Mouse (Mus musculus) heart, embryonic 15.5 days (tissue): ENCODE results near the gene Vmn2r23. TPM values are rescaled to one million over a fixed set of nuclear protein-coding genes. Genes with fewer than 3 reads are reported as not detected.
"Not testable (repeated sequence)": the region's sequence is repeated elsewhere in the genome, so short reads cannot be mapped to it uniquely, and the experiment has no call there.

Experiments
- ATAC-seq: fragments of 200-750 bp; cut with Nextera tagmentation; replicated peaks from 2 replicates; pipeline ENCODE4 v1.8.0; 2017; ENCODE audit warnings: low read depth, moderate TSS enrichment; ENCODE audit not compliant: insufficient number of reproducible peaks, insufficient read depth, low FRiP score
- H3K27ac ChIP-seq: fragments of 300-500 bp; sonication (generic); 2 replicates; pipeline ENCODE4 v1.5.1; 2015; ENCODE audit warnings: mild to moderate bottlenecking, inconsistent platforms
- H3K27me3 ChIP-seq: fragments of 300-500 bp; sonication (generic); 2 replicates; pipeline ENCODE4 v1.6.1; 2015; ENCODE audit warnings: inconsistent platforms
- H3K36me3 ChIP-seq: fragments of 300-500 bp; sonication (generic); 2 replicates; pipeline ENCODE4 v1.6.1; 2015; ENCODE audit warnings: mild to moderate bottlenecking, inconsistent platforms
- H3K4me1 ChIP-seq: fragments of 300-500 bp; sonication (generic); replicated peaks from 2 replicates; pipeline ENCODE4 v1.6.1; 2015; ENCODE audit warnings: inconsistent platforms
- H3K4me2 ChIP-seq: fragments of 300-500 bp; sonication (generic); 2 replicates; pipeline ENCODE4 v1.6.1; 2015; ENCODE audit warnings: inconsistent platforms, mild to moderate bottlenecking, moderate library complexity
- H3K4me3 ChIP-seq: fragments of 300-500 bp; sonication (generic); 2 replicates; pipeline ENCODE4 v1.5.1; 2015; ENCODE audit warnings: mild to moderate bottlenecking, inconsistent platforms
- H3K9ac ChIP-seq: fragments of 300-500 bp; sonication (generic); 2 replicates; pipeline ENCODE4 v1.6.1; 2015; ENCODE audit warnings: mild to moderate bottlenecking, inconsistent platforms
- H3K9me3 ChIP-seq: fragments of 300-500 bp; sonication (generic); replicated peaks from 2 replicates; pipeline ENCODE4 v1.6.1; 2016; ENCODE audit warnings: inconsistent platforms
- WGBS: fragments of 180-500 bp; shearing (Covaris S2); methylation state at CpG from one replicate; pipeline ENCODE4 v1.1.7; 2015; ENCODE audit warnings: mixed read lengths; 5-methylcytosine and 5-hydroxymethylcytosine counted together
- polyA plus RNA-seq: library from polyadenylated mRNA; unstranded; fragments of >200 nt; fragmentation: Nextera tagmentation; extraction: Ambion mirVana; gene quantifications from 2 replicates; pipeline ENCODE4 v1.2.1, GENCODE M21; 2015

Gene Vmn2r23
- polyA plus RNA-seq: not detected in 2 replicates

GRCm38 (mm10) chr6:123702370-123702769 is at the start of gene Vmn2r23:
Vmn2r23 (plus strand) TSS chr6:123702670.
- H3K4me2 ChIP-seq: no peak within 1 kb of the TSS
- no peak within 1 kb of the TSS for H3K4me3 ChIP-seq
- H3K27ac ChIP-seq: no peak within 1 kb of the TSS
- no peaks in the 10 kb centered on the region for H3K4me1 ChIP-seq
- no peaks in the 10 kb centered on the region for H3K27me3 ChIP-seq
- H3K9ac ChIP-seq: no peak within 1 kb of the TSS
- no peak for ATAC-seq
- no peaks in the 10 kb centered on the region for H3K9me3 ChIP-seq
- WGBS: 58% methylated on average over 1 of the region's 1 CpGs
- no peaks in the 10 kb centered on the region for H3K36me3 ChIP-seq

DNA sequence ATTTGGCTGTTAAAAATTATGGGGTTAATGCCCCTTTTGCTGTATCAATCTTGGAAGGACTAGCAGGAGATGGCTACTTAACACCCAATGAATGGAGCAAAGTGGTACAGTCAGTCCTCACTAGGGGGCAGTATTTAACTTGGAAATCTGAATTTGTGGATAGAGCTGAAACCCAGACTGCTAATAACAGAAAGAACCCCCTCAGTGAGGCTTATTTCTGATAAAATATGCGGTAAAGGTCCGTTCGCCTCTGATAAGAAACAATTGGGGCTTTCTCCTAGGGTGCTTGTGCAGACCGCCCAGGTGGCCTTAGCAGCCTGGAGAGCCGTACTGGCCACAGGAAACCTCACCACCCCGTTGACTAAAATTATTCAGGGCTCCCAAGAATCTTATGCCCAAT is 45.4 kb upstream of the Vmn2r23 start:
- no peak overlapping the region for H3K27ac ChIP-seq
- H3K9me3 ChIP-seq: no peaks in the 10 kb centered on the region
- no peaks in the 10 kb centered on the region for H3K36me3 ChIP-seq
- no peaks in the 10 kb centered on the region for H3K4me1 ChIP-seq
- no peak for ATAC-seq
- no peak overlapping the region for H3K9ac ChIP-seq
- WGBS: 41% methylated on average over 6 of the region's 6 CpGs
- no peak overlapping the region for H3K4me3 ChIP-seq
- H3K4me2 ChIP-seq: no peak overlapping the region
- no peaks in the 10 kb centered on the region for H3K27me3 ChIP-seq

DNA sequence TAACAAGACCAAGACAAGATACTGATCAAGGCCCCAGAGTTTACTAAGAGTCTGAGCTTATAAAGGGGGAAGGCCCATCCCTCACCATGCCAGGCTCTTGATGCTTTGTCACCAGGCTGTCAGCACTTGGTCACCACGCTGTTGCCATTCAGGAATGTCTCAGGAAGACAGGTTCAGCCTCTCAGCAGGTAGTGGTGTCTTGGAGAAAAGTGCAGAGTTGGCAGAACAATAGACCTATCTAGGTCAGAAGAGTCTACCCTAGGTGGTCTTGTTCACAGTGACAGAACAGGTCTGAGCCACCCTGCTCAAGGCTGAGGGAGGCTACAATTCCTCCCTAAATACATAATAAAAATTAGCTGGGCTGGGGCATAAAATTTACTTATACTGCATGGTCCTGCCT is 5.8 kb upstream of the Vmn2r23 start:
- ATAC-seq, H3K36me3 ChIP-seq, H3K4me2 ChIP-seq, H3K4me3 ChIP-seq, H3K27me3 ChIP-seq, H3K9me3 ChIP-seq, H3K27ac ChIP-seq, H3K4me1 ChIP-seq, H3K9ac ChIP-seq: not testable (repeated sequence)
- 34% methylated on average over 1 of the region's 1 CpGs for WGBS

GRCm38 (mm10) chr6:123697213-123697612 is 5.3 kb upstream of the Vmn2r23 start:
- Histone ChIP-seq H3K36me3 (no peaks in the 10 kb centered on the region), H3K4me3 (no peak overlapping the region), H3K9me3 (no peaks in the 10 kb centered on the region), H3K27ac (no peak overlapping the region), H3K4me2 (no peak overlapping the region), H3K27me3 (no peaks in the 10 kb centered on the region), H3K9ac (no peak overlapping the region), H3K4me1 (no peaks in the 10 kb centered on the region)
- ATAC-seq: no peak

- Histone ChIP-seq H3K9ac (no peak overlapping the region), H3K36me3 (no peaks in the 10 kb centered on the region), H3K4me3 (no peak overlapping the region), H3K27me3 (no peaks in the 10 kb centered on the region), H3K4me1 (no peaks in the 10 kb centered on the region), H3K9me3 (no peaks in the 10 kb centered on the region), H3K4me2 (no peak overlapping the region), H3K27ac (no peak overlapping the region)
- WGBS: 74% methylated on average over 3 of the region's 3 CpGs
- ATAC-seq: no peak
These were observed 67.6 kb downstream of the Vmn2r23 start for GRCm38 (mm10) chr6:123770031-123770430.

DNA sequence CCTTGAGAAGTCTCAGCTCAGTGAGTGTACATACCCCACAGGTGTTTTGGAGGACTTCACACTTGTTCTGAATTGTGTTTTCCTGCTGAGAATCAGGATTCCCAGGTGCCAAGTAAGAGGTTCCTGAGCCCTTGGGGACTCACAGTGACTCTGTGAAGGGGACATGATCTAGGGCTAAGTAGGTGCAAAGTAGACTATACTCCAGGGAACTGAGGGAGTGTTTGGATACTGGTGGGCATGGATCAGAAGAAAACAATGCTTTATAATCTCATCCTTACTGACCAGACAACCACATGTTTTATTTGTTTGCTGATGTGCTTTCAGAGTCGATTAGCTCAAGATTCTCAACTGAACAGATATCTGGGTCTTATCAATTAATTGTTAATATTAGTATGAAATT is 76.1 kb downstream of the Vmn2r23 start, which contains the start of gene Vmn2r24:
Gene Vmn2r24 (plus strand): TSS at position 301 of the 400 bp plus-strand sequence.
- no peak within 1 kb of the TSS for H3K4me3 ChIP-seq

GRCm38 (mm10) chr6:123784857-123785256 is 82.4 kb downstream of the Vmn2r23 start:
- no peaks in the 10 kb centered on the region for H3K4me1 ChIP-seq
- WGBS: 63% methylated on average over 2 of the region's 2 CpGs
- no peak overlapping the region for H3K9ac ChIP-seq
- no peaks in the 10 kb centered on the region for H3K9me3 ChIP-seq
- no peak overlapping the region for H3K4me3 ChIP-seq
- no peaks in the 10 kb centered on the region for H3K36me3 ChIP-seq
- H3K4me2 ChIP-seq: no peak overlapping the region
- H3K27me3 ChIP-seq: no peaks in the 10 kb centered on the region
- no peak for ATAC-seq
- no peak overlapping the region for H3K27ac ChIP-seq

More for the DNA sequence above, 76.1 kb downstream of the Vmn2r23 start, which contains the start of gene Vmn2r24:
- no peaks in the 10 kb centered on the region for H3K27me3 ChIP-seq
- 44% methylated on average over 1 of the region's 1 CpGs for WGBS
- no peak within 1 kb of the TSS for H3K27ac ChIP-seq
- ATAC-seq: no peak
- no peaks in the 10 kb centered on the region for H3K36me3 ChIP-seq
- H3K4me2 ChIP-seq: no peak within 1 kb of the TSS
- no peaks in the 10 kb centered on the region for H3K9me3 ChIP-seq
- H3K4me1 ChIP-seq: no peaks in the 10 kb centered on the region
- H3K9ac ChIP-seq: no peak within 1 kb of the TSS

- H3K27me3 ChIP-seq: no peaks in the 10 kb centered on the region
- no peaks in the 10 kb centered on the region for H3K9me3 ChIP-seq
- no peaks in the 10 kb centered on the region for H3K4me1 ChIP-seq
- no peak for ATAC-seq
- H3K27ac ChIP-seq: no peak overlapping the region
- H3K36me3 ChIP-seq: no peaks in the 10 kb centered on the region
- 32% methylated on average over 9 of the region's 9 CpGs for WGBS
- no peak overlapping the region for H3K4me2 ChIP-seq
- no peak overlapping the region for H3K4me3 ChIP-seq
- H3K9ac ChIP-seq: no peak overlapping the region
These were observed 91.3 kb downstream of the Vmn2r23 start for GRCm38 (mm10) chr6:123793746-123794145.

Other genes with a start within 250 kb of the Vmn2r23 start
- not detected in 2 replicates for gene Vmn2r21, start 169.3 kb upstream of the Vmn2r23 start, polyA plus RNA-seq
- gene Vmn2r22, start 51.9 kb upstream of the Vmn2r23 start, polyA plus RNA-seq: not detected in 2 replicates
- gene Vmn2r24, start 76.2 kb downstream of the Vmn2r23 start, polyA plus RNA-seq: not detected in 2 replicates
- not detected in 2 replicates for gene Vmn2r25, start 150.8 kb downstream of the Vmn2r23 start, polyA plus RNA-seq